Mouse (Mus musculus) cerebellum, adult 2 months (tissue): Measurements from ENCODE around the gene Krt25.

Experiments
- CTCF ChIP-seq: fragments of 200-500 bp; IDR thresholded peaks from 2 replicates; pipeline ENCODE4 v1.5.1; 2011; ENCODE audit warnings: low read depth, mild to moderate bottlenecking, control low read depth, low read length, moderate library complexity, borderline replicate concordance; ENCODE audit not compliant: insufficient read depth
- POLR2A ChIP-seq: fragments of 200-500 bp; IDR thresholded peaks from 2 replicates; pipeline ENCODE4 v1.6.1; 2011; ENCODE audit warnings: low read length, control low read depth, borderline replicate concordance; ENCODE audit not compliant: insufficient read depth

DNA sequence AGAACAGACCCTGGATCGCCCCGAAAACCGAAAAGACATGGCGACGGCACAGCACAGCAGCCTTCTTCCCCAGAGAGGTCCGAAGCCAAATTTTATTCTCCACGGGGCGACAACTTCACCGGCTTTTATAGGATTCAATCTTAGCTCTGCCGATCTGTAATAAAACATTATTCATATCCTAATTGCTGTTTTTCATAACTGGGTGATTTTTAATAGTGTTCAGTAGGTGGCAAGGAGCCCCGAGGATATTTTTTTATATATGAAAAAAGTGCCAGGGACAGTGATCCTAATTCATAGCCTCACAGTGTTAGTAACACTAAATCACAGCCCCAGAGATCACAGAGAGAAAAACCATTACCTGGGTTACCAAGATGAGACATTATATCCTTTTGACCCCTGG, 15.1 kb upstream of the Krt25 start, which contains the start of gene Krt26:
- TF ChIP-seq CTCF (no peak), POLR2A (no peak)
